Mouse (Mus musculus) lung, embryonic 14.5 days (tissue): ENCODE results near the gene Tmem110. TPM values are rescaled to one million over a fixed set of nuclear protein-coding genes. Genes with fewer than 3 reads are reported as not detected.

Experiments
- ATAC-seq: fragments of 200-750 bp; cut with Nextera tagmentation; 2 replicates; pipeline ENCODE4 v1.8.0; 2017; ENCODE audit warnings: mild to moderate bottlenecking, moderate TSS enrichment, moderate library complexity; ENCODE audit not compliant: insufficient read depth
- DNase-seq: peaks from one replicate; pipeline ENCODE4 v3.0.0-alpha.2; 2015
- H3K27ac ChIP-seq: fragments of 300-500 bp; sonication (generic); 2 replicates; pipeline ENCODE4 v1.5.1; 2014; ENCODE audit warnings: low read depth, mild to moderate bottlenecking, moderate library complexity
- H3K27me3 ChIP-seq: fragments of 300-500 bp; sonication (generic); 2 replicates; pipeline ENCODE4 v1.6.1; 2014; ENCODE audit warnings: low read length, control low read depth; ENCODE audit not compliant: insufficient read depth
- H3K36me3 ChIP-seq: fragments of 300-500 bp; sonication (generic); 2 replicates; pipeline ENCODE4 v1.6.1; 2014; ENCODE audit warnings: control low read depth; ENCODE audit not compliant: insufficient read depth
- H3K4me1 ChIP-seq: fragments of 300-500 bp; sonication (generic); 2 replicates; pipeline ENCODE4 v1.6.1; 2014; ENCODE audit warnings: antibody characterized with exemption, control low read depth; ENCODE audit not compliant: insufficient read depth
- H3K4me2 ChIP-seq: fragments of 300-500 bp; sonication (generic); 2 replicates; pipeline ENCODE4 v1.6.1; 2014; ENCODE audit warnings: mild to moderate bottlenecking
- H3K4me3 ChIP-seq: fragments of 300-500 bp; sonication (generic); 2 replicates; pipeline ENCODE4 v1.5.1; 2014; ENCODE audit warnings: low read depth, low read length
- H3K9ac ChIP-seq: fragments of 300-500 bp; sonication (generic); 2 replicates; pipeline ENCODE4 v1.6.1; 2014
- H3K9me3 ChIP-seq: fragments of 300-500 bp; sonication (generic); 2 replicates; pipeline ENCODE4 v1.6.1; 2016; ENCODE audit warnings: low read depth, low read length, control low read depth
- CTCF ChIP-seq: IDR thresholded peaks from 2 replicates; pipeline ENCODE4 v1.5.1; 2016; ENCODE audit warnings: antibody characterized with exemption, low read depth
- WGBS: fragments of 180-500 bp; shearing (Covaris S2); extraction: QIAGEN DNeasy Blood & Tissue Kit; methylation state at CpG from one replicate; pipeline ENCODE4 v1.1.7; 2014; 5-methylcytosine and 5-hydroxymethylcytosine counted together
- polyA plus RNA-seq: library from polyadenylated mRNA; unstranded; fragments of >200 nt; fragmentation: Nextera tagmentation; extraction: Ambion mirVana; gene quantifications from 2 replicates; pipeline ENCODE4 v1.2.1, GENCODE M21; 2014

Gene Tmem110
- polyA plus RNA-seq, 1 experiment from 2014 or later: 33.7 TPM

GRCm38 (mm10) chr14:30880811-30881717, 55.7 kb downstream of the Tmem110 start:
- Histone ChIP-seq H3K4me3 (no peak overlapping the region), H3K9ac (no peak overlapping the region), H3K4me2 (no peak overlapping the region), H3K27me3 (no peaks in the 10 kb centered on the region), H3K27ac (no peak overlapping the region), H3K9me3 (no peaks in the 10 kb centered on the region), H3K36me3 (0 out of 2 replicates have a peak, but pooled peaks cover 4% of the 10 kb centered on the region), H3K4me1 (0 out of 2 replicates have a peak, but pooled peaks cover 5% of the 10 kb centered on the region)
- peak; percentile 74 for TF ChIP-seq CTCF
- peak; percentile 85 for DNase-seq
- no peak for ATAC-seq
- 79% methylated on average over 17 of the region's 17 CpGs for WGBS

GRCm38 (mm10) chr14:30881718-30882108, 56.3 kb downstream of the Tmem110 start:
- no peaks in the 10 kb centered on the region for H3K36me3 ChIP-seq
- no peak overlapping the region for H3K4me3 ChIP-seq
- DNase-seq (no peak), ATAC-seq (no peak)
- TF ChIP-seq CTCF: no peak
- H3K4me2 ChIP-seq: no peak overlapping the region
- no peaks in the 10 kb centered on the region for H3K27me3 ChIP-seq
- no peaks in the 10 kb centered on the region for H3K9me3 ChIP-seq
- H3K27ac ChIP-seq: no peak overlapping the region
- 92% methylated on average over 3 of the region's 3 CpGs for WGBS
- H3K4me1 ChIP-seq: 0 out of 2 replicates have a peak, but pooled peaks cover 5% of the 10 kb centered on the region
- no peak overlapping the region for H3K9ac ChIP-seq

- H3K9ac ChIP-seq: no peak overlapping the region
- no peak overlapping the region for H3K27ac ChIP-seq
- peaks cover 8% of the 10 kb centered on the region; the same call in 1 of the 2 replicates for H3K4me1 ChIP-seq
- WGBS: 12% methylated on average over 3 of the region's 3 CpGs
- TF ChIP-seq CTCF: no peak
- no peak for ATAC-seq
- no peak overlapping the region for H3K4me2 ChIP-seq
- H3K36me3 ChIP-seq: no peaks in the 10 kb centered on the region
- no peak for DNase-seq
- no peaks in the 10 kb centered on the region for H3K9me3 ChIP-seq
- no peaks in the 10 kb centered on the region for H3K27me3 ChIP-seq
- H3K4me3 ChIP-seq: no peak overlapping the region
Measured at GRCm38 (mm10) chr14:30885298-30885697, 59.9 kb downstream of the Tmem110 start.

GRCm38 (mm10) chr14:30886204-30886603, 60.8 kb downstream of the Tmem110 start, which contains the start of gene Itih4:
Itih4 (plus strand) TSS chr14:30886476.
- Histone ChIP-seq H3K4me2 (no peak within 1 kb of the TSS), H3K9me3 (no peaks in the 10 kb centered on the region), H3K4me3 (no peak within 1 kb of the TSS), H3K27ac (no peak within 1 kb of the TSS), H3K4me1 (peaks cover 8% of the 10 kb centered on the region; the same call in 1 of the 2 replicates), H3K36me3 (no peaks in the 10 kb centered on the region), H3K27me3 (no peaks in the 10 kb centered on the region), H3K9ac (no peak within 1 kb of the TSS)
- TF ChIP-seq CTCF: no peak
- WGBS: 78% methylated on average over 3 of the region's 3 CpGs
- ATAC-seq (no peak), DNase-seq (no peak)

- H3K4me1 ChIP-seq: peaks cover 8% of the 10 kb centered on the region; the same call in 1 of the 2 replicates
- H3K36me3 ChIP-seq: no peaks in the 10 kb centered on the region
- H3K9ac ChIP-seq: no peak overlapping the region; the same call in 1 of the 2 replicates
- peak; percentile 87 for DNase-seq
- 4% methylated on average over 9 of the region's 9 CpGs for WGBS
- H3K4me2 ChIP-seq: peak overlapping the region; percentile 47
- H3K27ac ChIP-seq: no peak overlapping the region
- peak; percentile 67 for TF ChIP-seq CTCF
- no peaks in the 10 kb centered on the region for H3K27me3 ChIP-seq
- no peaks in the 10 kb centered on the region for H3K9me3 ChIP-seq
- peak; percentile 67 for ATAC-seq
- no peak overlapping the region for H3K4me3 ChIP-seq
Measured at GRCm38 (mm10) chr14:30888271-30888732, 62.9 kb downstream of the Tmem110 start.

- 59% methylated on average over 3 of the region's 3 CpGs for WGBS
- ATAC-seq: no peak
Measured at GRCm38 (mm10) chr14:30899972-30900371, 74.6 kb downstream of the Tmem110 start.

GRCm38 (mm10) chr14:30902628-30903027, 77.2 kb downstream of the Tmem110 start:
- TF ChIP-seq CTCF: no peak

More at GRCm38 (mm10) chr14:30899972-30900371, 74.6 kb downstream of the Tmem110 start:
- no peak for TF ChIP-seq CTCF
- Histone ChIP-seq H3K4me2 (no peak overlapping the region), H3K9me3 (no peaks in the 10 kb centered on the region), H3K4me1 (no peaks in the 10 kb centered on the region), H3K4me3 (no peak overlapping the region), H3K27ac (no peak overlapping the region), H3K9ac (no peak overlapping the region), H3K36me3 (no peaks in the 10 kb centered on the region), H3K27me3 (no peaks in the 10 kb centered on the region)
- DNase-seq: no peak

More at GRCm38 (mm10) chr14:30902628-30903027, 77.2 kb downstream of the Tmem110 start:
- Histone ChIP-seq H3K36me3 (no peaks in the 10 kb centered on the region), H3K4me2 (no peak overlapping the region), H3K27ac (no peak overlapping the region), H3K9me3 (no peaks in the 10 kb centered on the region), H3K4me3 (no peak overlapping the region), H3K27me3 (no peaks in the 10 kb centered on the region), H3K9ac (no peak overlapping the region), H3K4me1 (no peaks in the 10 kb centered on the region)
- DNase-seq (no peak), ATAC-seq (no peak)
- 79% methylated on average over 5 of the region's 5 CpGs for WGBS
